Mouse (Mus musculus) heart, embryonic 11.5 days (tissue): Measurements from ENCODE around the gene Hnrnpul2. TPM values are rescaled to one million over a fixed set of nuclear protein-coding genes. Genes with fewer than 3 reads are reported as not detected.

Experiments used
- ATAC-seq: fragments of 200-750 bp; cut with Nextera tagmentation; replicated peaks from 2 replicates; pipeline ENCODE4 v1.8.0; 2017; ENCODE audit warnings: moderate library complexity; ENCODE audit not compliant: insufficient number of reproducible peaks, low FRiP score, low TSS enrichment
- H3K27ac ChIP-seq: fragments of 300-500 bp; sonication (generic); 2 replicates; pipeline ENCODE4 v1.5.1; 2014; ENCODE audit warnings: mild to moderate bottlenecking, low read depth, low read length
- H3K27me3 ChIP-seq: fragments of 300-500 bp; sonication (generic); 2 replicates; pipeline ENCODE4 v1.6.1; 2014; ENCODE audit warnings: mild to moderate bottlenecking, low read length, mixed read lengths; ENCODE audit not compliant: control insufficient read depth, insufficient read depth
- H3K36me3 ChIP-seq: fragments of 300-500 bp; sonication (generic); 2 replicates; pipeline ENCODE4 v1.6.1; 2014; ENCODE audit warnings: mild to moderate bottlenecking, low read length, moderate library complexity, mixed read lengths; ENCODE audit not compliant: control insufficient read depth, insufficient read depth
- H3K4me1 ChIP-seq: fragments of 300-500 bp; sonication (generic); 2 replicates; pipeline ENCODE4 v1.6.1; 2014; ENCODE audit warnings: low read length; ENCODE audit not compliant: control insufficient read depth, insufficient read depth
- H3K4me2 ChIP-seq: fragments of 300-500 bp; sonication (generic); 2 replicates; pipeline ENCODE4 v1.6.1; 2014; ENCODE audit warnings: mild to moderate bottlenecking, moderate library complexity
- H3K4me3 ChIP-seq: fragments of 300-500 bp; sonication (generic); 2 replicates; pipeline ENCODE4 v1.5.1; 2014; ENCODE audit warnings: low read depth, low read length
- H3K9ac ChIP-seq: fragments of 300-500 bp; sonication (generic); 2 replicates; pipeline ENCODE4 v1.6.1; 2014; ENCODE audit warnings: mild to moderate bottlenecking, low read depth, low read length, moderate library complexity
- H3K9me3 ChIP-seq: fragments of 300-500 bp; sonication (generic); replicated peaks from 2 replicates; pipeline ENCODE4 v1.6.1; 2016; ENCODE audit warnings: low read length; ENCODE audit not compliant: control insufficient read depth
- WGBS: fragments of 180-500 bp; shearing (Covaris S2); extraction: QIAGEN DNeasy Blood & Tissue Kit; methylation state at CpG from one replicate; pipeline ENCODE4 v1.1.7; 2014; ENCODE audit not compliant: insufficient replicate concordance; 5-methylcytosine and 5-hydroxymethylcytosine counted together
- polyA plus RNA-seq: library from polyadenylated mRNA; unstranded; fragments of >200 nt; fragmentation: Nextera tagmentation; extraction: Ambion mirVana; gene quantifications from 2 replicates; pipeline ENCODE4 v1.2.1, GENCODE M21; 2014

Hnrnpul2 gene
- polyA plus RNA-seq, 1 experiment from 2014 or later: 6.1 TPM

- 89% methylated on average over 7 of the region's 7 CpGs for WGBS
- H3K9me3 ChIP-seq: no peaks in the 10 kb centered on the region
Measured at GRCm38 (mm10) chr19:8875031-8875430, 55.2 kb downstream of the Hnrnpul2 start.

GRCm38 (mm10) chr19:8880311-8881033, 60.7 kb downstream of the Hnrnpul2 start, which contains the start of gene Uqcc3:
Gene Uqcc3 (minus strand): TSS chr19:8880923.
- under 1% methylated on average over 42 of the region's 42 CpGs for WGBS
- no peaks in the 10 kb centered on the region for H3K27me3 ChIP-seq
- peak within 1 kb of the TSS; percentile 82 for H3K9ac ChIP-seq
- peak within 1 kb of the TSS; percentile 73 for H3K4me2 ChIP-seq
- H3K27ac ChIP-seq: peak within 1 kb of the TSS; percentile 63
- peak; percentile 91 for ATAC-seq
- peaks cover 7% of the 10 kb centered on the region; the same call in 1 of the 2 replicates for H3K4me1 ChIP-seq
- H3K9me3 ChIP-seq: no peaks in the 10 kb centered on the region
- peaks cover 5% of the 10 kb centered on the region; the same call in 1 of the 2 replicates for H3K36me3 ChIP-seq
- peak within 1 kb of the TSS; percentile 70 for H3K4me3 ChIP-seq

More at GRCm38 (mm10) chr19:8875031-8875430, 55.2 kb downstream of the Hnrnpul2 start:
- Histone ChIP-seq H3K9ac (no peak overlapping the region), H3K27ac (no peak overlapping the region), H3K27me3 (no peaks in the 10 kb centered on the region), H3K4me3 (no peak overlapping the region), H3K4me1 (peaks cover 14% of the 10 kb centered on the region), H3K4me2 (no peak overlapping the region), H3K36me3 (peaks cover 9% of the 10 kb centered on the region; the same call in 1 of the 2 replicates)
- ATAC-seq: no peak

- Histone ChIP-seq H3K4me3 (peak overlapping the region; percentile 70), H3K9ac (peak overlapping the region; percentile 82; the same call in 1 of the 2 replicates), H3K36me3 (0 out of 2 replicates have a peak, but pooled peaks cover 2% of the 10 kb centered on the region), H3K4me2 (peak overlapping the region; percentile 73), H3K27me3 (no peaks in the 10 kb centered on the region), H3K27ac (no peak overlapping the region), H3K9me3 (no peaks in the 10 kb centered on the region), H3K4me1 (peaks cover 7% of the 10 kb centered on the region; the same call in 1 of the 2 replicates)
- ATAC-seq: no peak
- WGBS: 24% methylated on average over 3 of the region's 3 CpGs
Measured at GRCm38 (mm10) chr19:8881034-8881392, 61.2 kb downstream of the Hnrnpul2 start.

GRCm38 (mm10) chr19:8883616-8884015, 63.8 kb downstream of the Hnrnpul2 start, which contains the start of the genes Lbhd1 and Gm49403:
Gene Lbhd1 (plus strand): TSS chr19:8883732.
Gene Gm49403 (plus strand): TSS chr19:8883930.
- no peak within 1 kb of the TSS for H3K9ac ChIP-seq
- no peaks in the 10 kb centered on the region for H3K27me3 ChIP-seq
- H3K36me3 ChIP-seq: 0 out of 2 replicates have a peak, but pooled peaks cover under 1% of the 10 kb centered on the region
- no peaks in the 10 kb centered on the region for H3K9me3 ChIP-seq
- no peak within 1 kb of the TSS for H3K4me3 ChIP-seq
- peaks cover 11% of the 10 kb centered on the region; the same call in 1 of the 2 replicates for H3K4me1 ChIP-seq
- no peak for ATAC-seq
- no peak within 1 kb of the TSS for H3K27ac ChIP-seq
- no peak within 1 kb of the TSS for H3K4me2 ChIP-seq
- WGBS: 70% methylated on average over 3 of the region's 3 CpGs

Other genes starting within 250 kb of the Hnrnpul2 start
- gene Slc22a8, start 228.8 kb upstream of the Hnrnpul2 start, polyA plus RNA-seq: 0.07 TPM in 1 of 2 replicates, not detected in the other
- not detected in 2 replicates for gene Slc22a6, start 202.0 kb upstream of the Hnrnpul2 start, polyA plus RNA-seq
- 0.06 TPM in 1 of 2 replicates, not detected in the other for gene Chrm1, start 156.2 kb upstream of the Hnrnpul2 start, polyA plus RNA-seq
- 82.6 and 87.8 TPM in 2 replicates for gene Slc3a2, start 96.6 kb upstream of the Hnrnpul2 start, polyA plus RNA-seq
- 56.4 and 58.8 TPM in 2 replicates for gene Wdr74, start 84.2 kb upstream of the Hnrnpul2 start, polyA plus RNA-seq
- 0.99 and 2.2 TPM in 2 replicates for gene 1700092M07Rik, start 79.3 kb upstream of the Hnrnpul2 start, polyA plus RNA-seq
- 82.2 and 85.1 TPM in 2 replicates for gene Stx5a, start 78.6 kb upstream of the Hnrnpul2 start, polyA plus RNA-seq
- gene Nxf1, start 62.9 kb upstream of the Hnrnpul2 start, polyA plus RNA-seq: 126 and 138 TPM in 2 replicates
- 146 and 150 TPM in 2 replicates for gene Tmem223, start 49.0 kb upstream of the Hnrnpul2 start, polyA plus RNA-seq
- gene Tmem179b, start 45.5 kb upstream of the Hnrnpul2 start, polyA plus RNA-seq: 63.9 and 69.9 TPM in 2 replicates
- 12.8 and 14.3 TPM in 2 replicates for gene Taf6l, start 33.6 kb upstream of the Hnrnpul2 start, polyA plus RNA-seq
- 138 and 155 TPM in 2 replicates for gene Polr2g, start 21.4 kb upstream of the Hnrnpul2 start, polyA plus RNA-seq
- 3.9 and 5.2 TPM in 2 replicates for gene Zbtb3, start 17.5 kb upstream of the Hnrnpul2 start, polyA plus RNA-seq
- gene Ttc9c, start 677 bp upstream of the Hnrnpul2 start, polyA plus RNA-seq: 32.3 and 34.0 TPM in 2 replicates
- gene AC129217.1, start 9.8 kb downstream of the Hnrnpul2 start, polyA plus RNA-seq: not detected in 2 replicates
- gene Bscl2, start 17.5 kb downstream of the Hnrnpul2 start, polyA plus RNA-seq: 37.9 and 41.7 TPM in 2 replicates
- gene Gng3, start 19.2 kb downstream of the Hnrnpul2 start, polyA plus RNA-seq: 3.5 and 4.2 TPM in 2 replicates
- 0.33 and 0.44 TPM in 2 replicates for gene Lrrn4cl, start 30.8 kb downstream of the Hnrnpul2 start, polyA plus RNA-seq
- gene Ubxn1, start 51.5 kb downstream of the Hnrnpul2 start, polyA plus RNA-seq: 141 and 143 TPM in 2 replicates
- 53.5 and 59.0 TPM in 2 replicates for gene Uqcc3, start 60.9 kb downstream of the Hnrnpul2 start, polyA plus RNA-seq
- 60.1 and 72.4 TPM in 2 replicates for gene Lbhd1, start 63.7 kb downstream of the Hnrnpul2 start, polyA plus RNA-seq
- gene Gm49403, start 63.9 kb downstream of the Hnrnpul2 start, polyA plus RNA-seq: not detected in 2 replicates
- gene 1810009A15Rik, start 68.8 kb downstream of the Hnrnpul2 start, polyA plus RNA-seq: 77.5 and 86.8 TPM in 2 replicates
- not detected in 2 replicates for gene Gm49416, start 68.9 kb downstream of the Hnrnpul2 start, polyA plus RNA-seq
- gene Ints5, start 73.0 kb downstream of the Hnrnpul2 start, polyA plus RNA-seq: 19.2 and 24.6 TPM in 2 replicates
- gene Ganab, start 78.1 kb downstream of the Hnrnpul2 start, polyA plus RNA-seq: 66.6 and 81.4 TPM in 2 replicates
- 33.2 and 35.9 TPM in 2 replicates for gene B3gat3, start 100.4 kb downstream of the Hnrnpul2 start, polyA plus RNA-seq
- gene Rom1, start 109.3 kb downstream of the Hnrnpul2 start, polyA plus RNA-seq: 1.2 and 1.7 TPM in 2 replicates
- gene Eml3, start 109.5 kb downstream of the Hnrnpul2 start, polyA plus RNA-seq: 8.1 and 8.5 TPM in 2 replicates
- gene Mta2, start 121.9 kb downstream of the Hnrnpul2 start, polyA plus RNA-seq: 30.0 and 39.9 TPM in 2 replicates
- gene Tut1, start 133.8 kb downstream of the Hnrnpul2 start, polyA plus RNA-seq: 17.1 and 19.8 TPM in 2 replicates
- gene Eef1g, start 147.0 kb downstream of the Hnrnpul2 start, polyA plus RNA-seq: 344 TPM in 2 replicates
- 15.1 and 17.4 TPM in 2 replicates for gene Ahnak, start 169.3 kb downstream of the Hnrnpul2 start, polyA plus RNA-seq